Mouse (Mus musculus) liver, embryonic 11.5 days (tissue): ENCODE measurements around the gene Arl3. TPM values are rescaled to one million over a fixed set of nuclear protein-coding genes. Genes with fewer than 3 reads are reported as not detected.
A peak's percentile ranks its signal among the peaks of the same experiment; 100 is the strongest.

Experiments
- ATAC-seq: fragments of 200-750 bp; cut with Nextera tagmentation; replicated peaks from 2 replicates; pipeline ENCODE4 v1.8.0; 2017; ENCODE audit warnings: moderate number of reproducible peaks, mild to moderate bottlenecking, moderate TSS enrichment, moderate library complexity; ENCODE audit not compliant: low FRiP score
- DNase-seq: peaks from one replicate; pipeline ENCODE4 v3.0.0-alpha.2; 2017; ENCODE audit warnings: low spot score
- H3K27ac ChIP-seq: fragments of 300-500 bp; sonication (generic); 2 replicates; pipeline ENCODE4 v1.5.1; 2014; ENCODE audit warnings: mild to moderate bottlenecking, low read depth, low read length, control low read depth
- H3K27me3 ChIP-seq: fragments of 300-500 bp; sonication (generic); replicated peaks from 2 replicates; pipeline ENCODE4 v1.6.1; 2014; ENCODE audit warnings: low read length, mixed read lengths; ENCODE audit not compliant: control insufficient read depth, insufficient read depth
- H3K36me3 ChIP-seq: fragments of 300-500 bp; sonication (generic); 2 replicates; pipeline ENCODE4 v1.6.1; 2014; ENCODE audit warnings: mild to moderate bottlenecking, low read length, moderate library complexity, mixed read lengths; ENCODE audit not compliant: control insufficient read depth, insufficient read depth
- H3K4me1 ChIP-seq: fragments of 300-500 bp; sonication (generic); replicated peaks from 2 replicates; pipeline ENCODE4 v1.6.1; 2014; ENCODE audit warnings: low read length, mixed read lengths; ENCODE audit not compliant: control insufficient read depth, insufficient read depth
- H3K4me2 ChIP-seq: fragments of 300-500 bp; sonication (generic); 2 replicates; pipeline ENCODE4 v1.6.1; 2014; ENCODE audit warnings: mild to moderate bottlenecking, control low read depth, moderate library complexity
- H3K4me3 ChIP-seq: fragments of 300-500 bp; sonication (generic); 2 replicates; pipeline ENCODE4 v1.5.1; 2014; ENCODE audit warnings: low read depth, low read length, control low read depth
- H3K9ac ChIP-seq: fragments of 300-500 bp; sonication (generic); 2 replicates; pipeline ENCODE4 v1.6.1; 2014; ENCODE audit warnings: low read depth, low read length, control low read depth
- H3K9me3 ChIP-seq: fragments of 300-500 bp; sonication (generic); 2 replicates; pipeline ENCODE4 v1.6.1; 2016; ENCODE audit warnings: low read length, inconsistent platforms, mixed read lengths; ENCODE audit not compliant: control insufficient read depth
- WGBS: fragments of 180-500 bp; shearing (Covaris S2); extraction: QIAGEN DNeasy Blood & Tissue Kit; methylation state at CpG from one replicate; pipeline ENCODE4 v1.1.7; 2014; 5-methylcytosine and 5-hydroxymethylcytosine counted together
- polyA plus RNA-seq: library from polyadenylated mRNA; unstranded; fragments of >200 nt; fragmentation: Nextera tagmentation; extraction: Ambion mirVana; gene quantifications from 2 replicates; pipeline ENCODE4 v1.2.1, GENCODE M21; 2014

The Arl3 gene
- polyA plus RNA-seq, 1 experiment from 2014 or later = 50.5 TPM

- H3K9ac ChIP-seq = peak overlapping the region; percentile 99
- H3K9me3 ChIP-seq = no peaks in the 10 kb centered on the region
- H3K36me3 ChIP-seq = peaks cover 10% of the 10 kb centered on the region
- under 1% methylated on average over 39 of the region's 50 CpGs for WGBS
- DNase-seq (no peak), ATAC-seq (no peak)
- H3K27ac ChIP-seq = peak overlapping the region; percentile 100
- peaks cover 23% of the 10 kb centered on the region for H3K4me1 ChIP-seq
- peak overlapping the region; percentile 97 for H3K4me3 ChIP-seq
- no peaks in the 10 kb centered on the region for H3K27me3 ChIP-seq
- H3K4me2 ChIP-seq = peak overlapping the region; percentile 99
These were observed 72.2 kb downstream of the Arl3 start for GRCm38 (mm10) chr19:46500581-46501341.

- peak; percentile 72 for ATAC-seq
- Histone ChIP-seq H3K4me3 (peak overlapping the region; percentile 97), H3K27ac (peak overlapping the region; percentile 100), H3K4me1 (peaks cover 15% of the 10 kb centered on the region), H3K4me2 (peak overlapping the region; percentile 99), H3K9me3 (no peaks in the 10 kb centered on the region), H3K27me3 (no peaks in the 10 kb centered on the region), H3K36me3 (peaks cover 4% of the 10 kb centered on the region), H3K9ac (peak overlapping the region; percentile 99)
- peak; percentile 97 for DNase-seq
- WGBS = under 1% methylated on average over 43 of the region's 52 CpGs
These were observed 73.0 kb downstream of the Arl3 start for GRCm38 (mm10) chr19:46499836-46500580.

- no peak for ATAC-seq
- peak overlapping the region; percentile 56; the same call in 1 of the 2 replicates for H3K9ac ChIP-seq
- H3K27ac ChIP-seq = peak overlapping the region; percentile 67
- H3K4me1 ChIP-seq = peaks cover 10% of the 10 kb centered on the region
- DNase-seq = no peak
- no peaks in the 10 kb centered on the region for H3K9me3 ChIP-seq
- H3K36me3 ChIP-seq = peaks cover 2% of the 10 kb centered on the region
- H3K4me3 ChIP-seq = peak overlapping the region; percentile 97
- H3K27me3 ChIP-seq = no peaks in the 10 kb centered on the region
- peak overlapping the region; percentile 99 for H3K4me2 ChIP-seq
- WGBS = 4% methylated on average over 3 of the region's 3 CpGs
These were observed 73.5 kb downstream of the Arl3 start for GRCm38 (mm10) chr19:46499539-46499835.

GRCm38 (mm10) chr19:46497230-46497629 is 75.8 kb downstream of the Arl3 start:
- Histone ChIP-seq H3K36me3 (no peaks in the 10 kb centered on the region), H3K9ac (no peak overlapping the region), H3K4me3 (no peak overlapping the region), H3K4me2 (no peak overlapping the region), H3K4me1 (peaks cover 7% of the 10 kb centered on the region), H3K27ac (no peak overlapping the region), H3K9me3 (no peaks in the 10 kb centered on the region), H3K27me3 (no peaks in the 10 kb centered on the region)
- 71% methylated on average over 2 of the region's 2 CpGs for WGBS
- no peak for DNase-seq
- no peak for ATAC-seq

- Histone ChIP-seq H3K4me2 (no peak overlapping the region), H3K9me3 (no peaks in the 10 kb centered on the region), H3K27ac (no peak overlapping the region), H3K36me3 (no peaks in the 10 kb centered on the region), H3K4me3 (no peak overlapping the region), H3K9ac (no peak overlapping the region), H3K27me3 (no peaks in the 10 kb centered on the region), H3K4me1 (peaks cover 11% of the 10 kb centered on the region)
- no peak for DNase-seq
- WGBS = 57% methylated on average over 8 of the region's 8 CpGs
- no peak for ATAC-seq
These were observed 77.9 kb downstream of the Arl3 start for GRCm38 (mm10) chr19:46495136-46495535.

- no peaks in the 10 kb centered on the region for H3K9me3 ChIP-seq
- H3K27me3 ChIP-seq = no peaks in the 10 kb centered on the region
- H3K4me1 ChIP-seq = peaks cover 19% of the 10 kb centered on the region
- DNase-seq (no peak), ATAC-seq (no peak)
- no peak overlapping the region for H3K4me3 ChIP-seq
- 6% methylated on average over 2 of the region's 2 CpGs for WGBS
- no peak overlapping the region for H3K4me2 ChIP-seq
- no peak overlapping the region for H3K9ac ChIP-seq
- H3K27ac ChIP-seq = no peak overlapping the region
- 0 out of 2 replicates have a peak, but pooled peaks cover under 1% of the 10 kb centered on the region for H3K36me3 ChIP-seq
These were observed 82.4 kb downstream of the Arl3 start for GRCm38 (mm10) chr19:46490634-46491033.

GRCm38 (mm10) chr19:46489448-46489847 is 83.5 kb downstream of the Arl3 start:
- Histone ChIP-seq H3K27ac (no peak overlapping the region), H3K36me3 (0 out of 2 replicates have a peak, but pooled peaks cover 2% of the 10 kb centered on the region), H3K9ac (no peak overlapping the region), H3K4me3 (no peak overlapping the region), H3K9me3 (no peaks in the 10 kb centered on the region), H3K4me2 (no peak overlapping the region), H3K27me3 (no peaks in the 10 kb centered on the region), H3K4me1 (peaks cover 31% of the 10 kb centered on the region)
- WGBS = 95% methylated on average over 1 of the region's 1 CpGs
- ATAC-seq = no peak
- no peak for DNase-seq

GRCm38 (mm10) chr19:46486709-46487108 is 86.3 kb downstream of the Arl3 start:
- H3K4me1 ChIP-seq = peaks cover 55% of the 10 kb centered on the region
- H3K9ac ChIP-seq = no peak overlapping the region
- 15% methylated on average over 2 of the region's 2 CpGs for WGBS

More at GRCm38 (mm10) chr19:46486709-46487108, 86.3 kb downstream of the Arl3 start:
- Histone ChIP-seq H3K9me3 (no peaks in the 10 kb centered on the region), H3K4me2 (no peak overlapping the region), H3K4me3 (no peak overlapping the region), H3K36me3 (0 out of 2 replicates have a peak, but pooled peaks cover 2% of the 10 kb centered on the region), H3K27me3 (no peaks in the 10 kb centered on the region), H3K27ac (no peak overlapping the region)
- ATAC-seq (no peak), DNase-seq (no peak)
